Mouse (Mus musculus) forebrain, embryonic 14.5 days (tissue): Measurements from ENCODE around the gene Sptssb. TPM values are rescaled to one million over a fixed set of nuclear protein-coding genes. Genes with fewer than 3 reads are reported as not detected.

ENCODE experiments used
- ATAC-seq: fragments of 200-750 bp; cut with Nextera tagmentation; 2 replicates; pipeline ENCODE4 v1.8.0; 2017; ENCODE audit warnings: mild to moderate bottlenecking, moderate library complexity
- DNase-seq: peaks from one replicate; pipeline ENCODE4 v3.0.0-alpha.2; 2015; ENCODE audit warnings: low spot score
- H3K27ac ChIP-seq: fragments of 300-500 bp; sonication (generic); 2 replicates; pipeline ENCODE4 v1.5.1; 2014; ENCODE audit warnings: low read depth, mild to moderate bottlenecking, control low read depth, low read length, moderate library complexity
- H3K27me3 ChIP-seq: fragments of 300-500 bp; sonication (generic); replicated peaks from 2 replicates; pipeline ENCODE4 v1.6.1; 2014; ENCODE audit warnings: low read length, control low read depth, mixed read lengths; ENCODE audit not compliant: control insufficient read depth, insufficient read depth
- H3K36me3 ChIP-seq: fragments of 300-500 bp; sonication (generic); 2 replicates; pipeline ENCODE4 v1.6.1; 2014; ENCODE audit warnings: low read length, control low read depth; ENCODE audit not compliant: control insufficient read depth, insufficient read depth
- H3K4me1 ChIP-seq: fragments of 300-500 bp; sonication (generic); 2 replicates; pipeline ENCODE4 v1.6.1; 2014; ENCODE audit warnings: antibody characterized with exemption, low read length, control low read depth; ENCODE audit not compliant: control insufficient read depth, insufficient read depth
- H3K4me2 ChIP-seq: fragments of 300-500 bp; sonication (generic); 2 replicates; pipeline ENCODE4 v1.6.1; 2014; ENCODE audit warnings: mild to moderate bottlenecking, control low read depth, low read length
- H3K4me3 ChIP-seq: fragments of 300-500 bp; sonication (generic); 2 replicates; pipeline ENCODE4 v1.5.1; 2014; ENCODE audit warnings: low read depth, low read length, control low read depth
- H3K9ac ChIP-seq: fragments of 300-500 bp; sonication (generic); 2 replicates; pipeline ENCODE4 v1.6.1; 2014; ENCODE audit warnings: mild to moderate bottlenecking, low read length, control low read depth, moderate library complexity
- H3K9me3 ChIP-seq: fragments of 300-500 bp; sonication (generic); replicated peaks from 2 replicates; pipeline ENCODE4 v1.6.1; 2016; ENCODE audit warnings: low read length, control low read depth, mixed read lengths; ENCODE audit not compliant: control insufficient read depth
- WGBS: fragments of 180-500 bp; shearing (Covaris S2); extraction: QIAGEN DNeasy Blood & Tissue Kit; methylation state at CpG from one replicate; pipeline ENCODE4 v1.1.7; 2014; 5-methylcytosine and 5-hydroxymethylcytosine counted together
- polyA plus RNA-seq: library from polyadenylated mRNA; unstranded; fragments of >200 nt; fragmentation: Nextera tagmentation; extraction: Ambion mirVana; gene quantifications from 2 replicates; pipeline ENCODE4 v1.2.1, GENCODE M21; 2014

Gene Sptssb
- polyA plus RNA-seq, 1 experiment from 2014 or later: 0.23 TPM

DNA sequence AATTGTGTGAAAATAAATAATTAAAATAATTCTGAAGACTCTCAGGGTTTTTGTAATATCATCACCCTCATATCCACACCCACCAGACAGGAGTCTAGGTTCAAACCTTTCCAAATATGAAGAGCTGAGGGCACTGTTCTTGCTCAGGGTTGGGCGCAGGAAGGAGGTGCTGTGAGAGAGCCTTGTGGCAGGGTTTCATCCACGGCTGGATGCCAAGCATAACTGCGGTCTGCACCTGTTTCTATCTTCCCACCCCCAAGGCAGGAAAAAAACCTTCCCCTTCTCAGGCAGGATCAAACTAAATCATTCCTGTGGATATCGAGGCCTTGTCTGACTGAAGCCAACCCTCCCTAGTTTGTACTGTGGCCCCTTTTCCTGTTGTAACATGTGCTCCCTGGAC lies 62.2 kb downstream of the Sptssb start:
- Histone ChIP-seq H3K27ac (no peak overlapping the region), H3K4me3 (no peak overlapping the region), H3K4me1 (no peaks in the 10 kb centered on the region), H3K27me3 (no peaks in the 10 kb centered on the region), H3K36me3 (no peaks in the 10 kb centered on the region), H3K9me3 (no peaks in the 10 kb centered on the region), H3K4me2 (no peak overlapping the region), H3K9ac (no peak overlapping the region)
- DNase-seq (no peak), ATAC-seq (no peak)
- WGBS: 80% methylated on average over 4 of the region's 4 CpGs

- DNase-seq (no peak), ATAC-seq (no peak)
- H3K27me3 ChIP-seq: no peaks in the 10 kb centered on the region
- no peak overlapping the region for H3K27ac ChIP-seq
- WGBS: 79% methylated on average over 3 of the region's 3 CpGs
- no peak overlapping the region for H3K4me3 ChIP-seq
- H3K4me1 ChIP-seq: no peaks in the 10 kb centered on the region
- H3K4me2 ChIP-seq: no peak overlapping the region
- H3K9me3 ChIP-seq: no peaks in the 10 kb centered on the region
- H3K36me3 ChIP-seq: no peaks in the 10 kb centered on the region
- H3K9ac ChIP-seq: no peak overlapping the region
These were observed 66.8 kb downstream of the Sptssb start for GRCm38 (mm10) chr3:69792823-69793417.

DNA sequence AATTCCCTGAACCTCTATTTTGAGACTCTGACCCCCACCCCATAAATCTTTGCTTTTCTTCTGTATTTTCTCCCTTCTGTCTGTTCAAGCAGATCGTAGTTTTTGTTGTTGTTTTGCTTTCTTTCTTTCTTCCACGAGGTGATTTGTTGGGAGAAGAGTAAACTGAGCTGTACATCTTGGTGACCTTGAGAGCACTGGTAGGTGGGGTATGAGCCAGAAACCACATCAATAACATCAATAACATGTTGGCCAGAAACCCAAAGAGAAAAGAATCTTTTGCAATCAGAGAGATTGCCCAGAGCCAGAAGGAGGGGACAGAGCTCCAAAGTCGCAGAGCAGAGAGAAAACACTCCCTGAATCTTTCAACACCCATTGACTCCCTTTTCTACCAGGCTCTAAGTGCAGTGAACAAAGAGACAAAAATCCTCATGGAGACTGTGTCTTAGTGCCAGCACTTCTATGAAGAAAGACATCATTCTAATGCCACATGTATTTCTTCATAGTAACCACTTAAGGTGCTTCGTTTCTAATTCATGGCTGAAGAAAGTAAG lies 80.4 kb downstream of the Sptssb start:
- Histone ChIP-seq H3K4me1 (no peaks in the 10 kb centered on the region), H3K4me3 (no peak overlapping the region), H3K9me3 (no peaks in the 10 kb centered on the region), H3K27me3 (no peaks in the 10 kb centered on the region), H3K9ac (no peak overlapping the region), H3K4me2 (no peak overlapping the region), H3K36me3 (no peaks in the 10 kb centered on the region), H3K27ac (no peak overlapping the region)
- ATAC-seq (no peak), DNase-seq (no peak)
- 85% methylated on average over 4 of the region's 4 CpGs for WGBS

GRCm38 (mm10) chr3:69773356-69773755 lies 86.4 kb downstream of the Sptssb start:
- ATAC-seq (no peak), DNase-seq (no peak)
- Histone ChIP-seq H3K4me1 (no peaks in the 10 kb centered on the region), H3K4me2 (no peak overlapping the region), H3K27ac (no peak overlapping the region), H3K9me3 (no peaks in the 10 kb centered on the region), H3K36me3 (no peaks in the 10 kb centered on the region), H3K4me3 (no peak overlapping the region), H3K27me3 (no peaks in the 10 kb centered on the region), H3K9ac (no peak overlapping the region)
- 93% methylated on average over 4 of the region's 4 CpGs for whole genome bisulfite sequencing

Other genes starting within 250 kb of the Sptssb start
- 132 and 136 TPM in 2 replicates for gene Nmd3, start 138.0 kb downstream of the Sptssb start, polyA plus RNA-seq
- not detected in 2 replicates for gene Otol1, start 147.7 kb upstream of the Sptssb start, polyA plus RNA-seq